Mouse (Mus musculus) forebrain, embryonic 11.5 days (tissue): Measurements from ENCODE around the gene Plvap. TPM values are rescaled to one million over a fixed set of nuclear protein-coding genes. Genes with fewer than 3 reads are reported as not detected.
"Not testable (repeated sequence)": the region's sequence is repeated elsewhere in the genome, so short reads cannot be mapped to it uniquely, and the experiment has no call there.

ENCODE experiments used
- ATAC-seq: fragments of 200-750 bp; cut with Nextera tagmentation; replicated peaks from 2 replicates; pipeline ENCODE4 v1.8.0; 2017; ENCODE audit warnings: moderate TSS enrichment; ENCODE audit not compliant: low FRiP score
- DNase-seq: peaks from one replicate; pipeline ENCODE4 v3.0.0-alpha.2; 2017; ENCODE audit warnings: low spot score
- H3K27ac ChIP-seq: fragments of 300-500 bp; sonication (generic); 2 replicates; pipeline ENCODE4 v1.5.1; 2014; ENCODE audit warnings: low read depth, low read length
- H3K27me3 ChIP-seq: fragments of 300-500 bp; sonication (generic); 2 replicates; pipeline ENCODE4 v1.6.1; 2014; ENCODE audit warnings: mild to moderate bottlenecking, low read length, mixed read lengths; ENCODE audit not compliant: control insufficient read depth, insufficient read depth
- H3K36me3 ChIP-seq: fragments of 300-500 bp; sonication (generic); 2 replicates; pipeline ENCODE4 v1.6.1; 2014; ENCODE audit warnings: mild to moderate bottlenecking, low read length, moderate library complexity, mixed read lengths; ENCODE audit not compliant: control insufficient read depth, insufficient read depth
- H3K4me1 ChIP-seq: fragments of 300-500 bp; sonication (generic); replicated peaks from 2 replicates; pipeline ENCODE4 v1.6.1; 2014; ENCODE audit warnings: low read length, mixed read lengths; ENCODE audit not compliant: control insufficient read depth, insufficient read depth
- H3K4me2 ChIP-seq: fragments of 300-500 bp; sonication (generic); 2 replicates; pipeline ENCODE4 v1.6.1; 2014; ENCODE audit warnings: low read depth, mild to moderate bottlenecking, low read length, moderate library complexity, mixed read lengths; ENCODE audit not compliant: severe bottlenecking
- H3K4me3 ChIP-seq: fragments of 300-500 bp; sonication (generic); 2 replicates; pipeline ENCODE4 v1.5.1; 2014; ENCODE audit warnings: low read depth, low read length
- H3K9ac ChIP-seq: fragments of 300-500 bp; sonication (generic); 2 replicates; pipeline ENCODE4 v1.6.1; 2014; ENCODE audit warnings: low read length
- H3K9me3 ChIP-seq: fragments of 300-500 bp; sonication (generic); 2 replicates; pipeline ENCODE4 v1.6.1; 2016; ENCODE audit warnings: low read length, mixed read lengths; ENCODE audit not compliant: control insufficient read depth
- WGBS: fragments of 180-500 bp; shearing (Covaris S2); extraction: QIAGEN DNeasy Blood & Tissue Kit; methylation state at CpG from one replicate; pipeline ENCODE4 v1.1.7; 2014; 5-methylcytosine and 5-hydroxymethylcytosine counted together
- polyA plus RNA-seq: library from polyadenylated mRNA; unstranded; fragments of >200 nt; fragmentation: Nextera tagmentation; extraction: Ambion mirVana; gene quantifications from 2 replicates; pipeline ENCODE4 v1.2.1, GENCODE M21; 2014

Plvap gene
- polyA plus RNA-seq, 1 experiment from 2014 or later = 43.4 TPM

DNA sequence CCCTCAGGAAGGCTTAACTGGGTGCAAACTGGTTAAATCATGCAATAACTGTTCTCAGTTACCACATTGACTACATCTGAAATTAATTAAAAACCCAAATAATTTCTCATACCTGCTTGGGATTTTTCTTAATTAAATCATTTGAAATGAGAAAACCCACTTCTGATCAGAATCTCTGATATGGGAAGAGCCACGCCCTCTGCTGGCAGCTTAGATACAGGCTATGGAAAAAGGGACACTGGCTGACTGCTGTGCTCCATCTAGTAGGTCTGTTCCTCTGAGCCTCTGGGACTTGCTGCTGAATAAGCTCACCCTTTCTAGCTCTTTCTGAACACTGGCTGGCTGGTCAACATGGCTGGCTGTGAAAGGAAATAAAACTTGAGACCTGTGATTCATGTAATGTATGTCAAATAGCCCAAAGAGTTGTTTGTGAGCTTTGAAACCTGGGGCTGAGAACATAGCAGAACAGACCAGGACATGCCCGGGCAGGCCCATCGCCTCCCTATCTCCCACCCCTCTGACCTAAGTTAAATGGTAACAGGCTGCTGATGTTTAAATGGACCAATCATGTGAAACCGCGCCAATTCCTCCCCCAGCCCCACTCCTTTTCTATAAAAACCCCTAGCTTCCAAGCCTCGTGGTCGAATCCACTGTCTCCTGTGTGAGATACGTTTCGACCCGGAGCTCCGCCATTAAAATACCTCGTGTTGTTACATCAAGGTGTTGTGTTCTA lies 19.3 kb upstream of the Plvap start:
- not testable (repeated sequence) for H3K36me3 ChIP-seq, H3K4me2 ChIP-seq, H3K9me3 ChIP-seq, H3K4me1 ChIP-seq, H3K27ac ChIP-seq, DNase-seq, ATAC-seq, H3K9ac ChIP-seq, H3K4me3 ChIP-seq, H3K27me3 ChIP-seq
- WGBS = 73% methylated on average over 5 of the region's 12 CpGs

GRCm38 (mm10) chr8:71528362-71529073 lies 17.0 kb upstream of the Plvap start:
- no peak overlapping the region for H3K9ac ChIP-seq
- 87% methylated on average over 11 of the region's 11 CpGs for WGBS
- H3K27me3 ChIP-seq = peaks cover 22% of the 10 kb centered on the region
- no peak overlapping the region for H3K4me3 ChIP-seq
- H3K4me2 ChIP-seq = no peak overlapping the region
- H3K36me3 ChIP-seq = no peaks in the 10 kb centered on the region
- H3K9me3 ChIP-seq = no peaks in the 10 kb centered on the region
- H3K27ac ChIP-seq = no peak overlapping the region
- ATAC-seq = no peak
- no peaks in the 10 kb centered on the region; the same call in 1 of the 2 replicates for H3K4me1 ChIP-seq
- no peak for DNase-seq

DNA sequence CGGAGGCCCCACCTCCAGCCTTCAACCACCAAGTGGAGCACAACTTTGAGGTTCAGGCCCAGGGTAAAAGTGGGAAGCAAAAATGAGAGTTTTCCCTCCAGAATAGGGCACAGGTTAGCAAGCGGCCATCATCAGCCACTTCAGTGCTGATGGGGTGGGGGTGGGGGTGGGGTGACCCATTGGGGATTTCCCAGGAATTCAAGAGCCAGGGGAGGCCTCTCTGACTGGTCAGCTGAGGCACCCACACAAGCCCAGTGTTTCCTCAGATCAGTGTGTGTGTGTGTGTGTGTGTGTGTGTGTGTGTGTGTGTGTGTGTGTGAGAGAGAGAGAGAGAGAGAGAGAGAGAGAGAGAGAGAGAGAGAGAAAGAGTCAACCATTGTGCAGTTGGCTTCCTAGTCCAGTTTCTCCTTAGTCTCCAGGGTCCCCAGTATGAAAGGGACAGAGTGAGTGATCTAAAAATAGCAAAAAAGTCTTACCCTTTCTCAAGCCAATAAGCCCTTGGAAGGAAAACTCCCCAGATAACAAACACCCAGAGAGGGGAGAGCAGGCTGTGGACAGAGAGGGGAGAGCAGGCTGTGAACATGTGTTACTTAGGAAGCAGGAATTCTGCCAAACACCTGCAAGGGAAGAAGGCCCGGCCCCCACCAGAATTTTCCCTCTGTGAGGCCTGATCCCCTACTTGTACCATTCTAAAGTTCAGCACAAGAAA lies 15.8 kb upstream of the Plvap start:
- Histone ChIP-seq H3K9ac (no peak overlapping the region), H3K4me2 (no peak overlapping the region), H3K4me1 (no peaks in the 10 kb centered on the region; the same call in 1 of the 2 replicates), H3K27me3 (peaks cover 24% of the 10 kb centered on the region), H3K4me3 (no peak overlapping the region), H3K27ac (no peak overlapping the region), H3K9me3 (no peaks in the 10 kb centered on the region), H3K36me3 (no peaks in the 10 kb centered on the region)
- DNase-seq (no peak), ATAC-seq (no peak)
- 61% methylated on average over 3 of the region's 3 CpGs for WGBS

DNA sequence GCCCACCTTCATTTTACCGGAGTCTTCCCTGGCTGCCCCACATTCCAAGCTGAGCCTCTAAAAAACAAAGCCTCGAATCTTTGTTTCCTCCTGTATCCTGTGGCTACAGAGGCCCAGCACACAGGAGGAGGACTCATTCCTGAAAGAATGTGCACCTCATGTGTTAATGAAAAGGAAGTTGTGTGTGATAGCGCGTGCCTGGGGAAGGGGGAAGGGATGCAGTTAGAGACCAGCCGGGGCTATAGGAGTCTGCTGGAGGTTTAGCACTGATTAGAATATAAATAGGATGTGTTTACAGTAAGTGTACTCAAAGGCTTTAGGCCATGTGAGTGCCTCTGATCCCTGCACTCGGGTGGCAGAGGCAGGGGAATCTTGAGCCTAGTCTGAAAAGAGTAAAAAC lies 14.7 kb upstream of the Plvap start:
- H3K36me3 ChIP-seq = no peaks in the 10 kb centered on the region
- WGBS = under 1% methylated on average over 6 of the region's 6 CpGs
- H3K27me3 ChIP-seq = peaks cover 24% of the 10 kb centered on the region
- H3K4me1 ChIP-seq = no peaks in the 10 kb centered on the region; the same call in 1 of the 2 replicates
- no peak for ATAC-seq
- H3K27ac ChIP-seq = no peak overlapping the region
- DNase-seq = no peak
- H3K4me3 ChIP-seq = no peak overlapping the region
- no peaks in the 10 kb centered on the region for H3K9me3 ChIP-seq
- no peak overlapping the region for H3K9ac ChIP-seq
- no peak overlapping the region for H3K4me2 ChIP-seq

DNA sequence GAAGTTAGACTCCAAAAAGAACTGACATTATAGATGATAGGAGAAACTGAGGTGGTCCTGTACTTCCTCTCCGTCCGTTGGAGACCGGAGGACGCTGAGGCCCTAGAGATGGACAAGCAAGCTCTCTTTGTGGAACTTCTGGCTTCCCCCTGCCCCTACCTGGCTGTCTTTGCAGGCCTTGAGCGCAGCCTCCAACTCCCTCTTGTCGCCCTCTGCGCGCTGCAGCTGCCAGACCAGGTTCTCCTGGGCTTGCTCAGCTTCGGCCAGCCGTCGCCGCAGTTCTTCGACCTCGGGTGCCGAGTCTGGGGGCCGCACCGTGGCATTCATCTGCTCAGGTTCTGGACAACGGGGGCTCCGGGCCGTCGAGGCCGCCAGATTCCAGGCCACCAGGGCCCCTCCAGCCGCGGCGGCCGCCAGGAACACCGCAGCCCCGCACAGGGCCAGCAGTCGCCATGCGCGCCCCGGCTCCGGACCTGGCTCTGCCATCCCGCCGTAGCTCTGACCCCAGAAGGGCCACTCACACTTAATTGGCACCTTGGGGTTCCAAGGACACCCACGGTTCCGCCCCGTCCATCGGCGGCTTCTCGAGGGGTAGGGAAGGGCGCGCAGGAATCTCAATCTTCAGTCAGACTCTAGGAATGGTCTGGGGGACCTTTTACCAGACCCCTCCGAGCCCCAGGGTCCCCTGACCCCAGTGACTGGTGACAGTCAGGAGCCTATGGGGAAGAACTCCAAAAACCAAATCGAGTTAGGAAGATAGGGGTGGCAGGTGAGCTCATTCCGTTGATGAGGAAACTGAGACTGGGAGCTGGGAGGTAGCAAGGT lies 13.9 kb upstream of the Plvap start, which contains the start of gene Ccdc194:
Gene Ccdc194 (minus strand): TSS at position 486 of the 825 bp plus-strand sequence.
- Histone ChIP-seq H3K27ac (no peak within 1 kb of the TSS), H3K4me1 (no peaks in the 10 kb centered on the region; the same call in 1 of the 2 replicates), H3K4me2 (peak within 1 kb of the TSS; percentile 29; the same call in 1 of the 2 replicates), H3K27me3 (peaks cover 24% of the 10 kb centered on the region), H3K9ac (no peak within 1 kb of the TSS), H3K9me3 (no peaks in the 10 kb centered on the region), H3K4me3 (peak within 1 kb of the TSS; percentile 11; the same call in 1 of the 2 replicates), H3K36me3 (no peaks in the 10 kb centered on the region)
- WGBS = 8% methylated on average over 46 of the region's 46 CpGs
- DNase-seq = peak; percentile 62
- no peak for ATAC-seq

DNA sequence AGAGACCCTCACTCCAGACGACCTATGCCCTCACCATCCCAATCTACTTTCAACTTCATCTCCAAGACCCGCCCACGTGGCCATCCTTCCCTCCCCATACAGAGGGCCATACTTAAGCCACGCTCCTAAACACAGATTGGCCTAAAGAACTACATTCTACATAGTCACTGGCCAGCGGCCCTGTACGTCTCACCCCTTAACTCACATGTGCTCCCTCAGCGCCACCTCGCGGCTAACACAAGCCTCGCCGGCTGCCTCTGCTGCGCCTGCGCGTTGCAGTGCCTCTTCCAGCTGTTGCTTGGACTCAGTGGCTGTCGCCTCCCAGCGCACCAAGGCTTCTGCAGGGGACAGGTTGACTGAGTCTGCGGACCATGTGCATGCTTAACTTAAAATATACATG lies 10.1 kb upstream of the Plvap start:
- H3K27ac ChIP-seq = no peak overlapping the region
- H3K27me3 ChIP-seq = peaks cover 23% of the 10 kb centered on the region
- ATAC-seq (peak; percentile 78), DNase-seq (peak; percentile 96)
- no peaks in the 10 kb centered on the region for H3K9me3 ChIP-seq
- WGBS = 7% methylated on average over 17 of the region's 17 CpGs
- H3K9ac ChIP-seq = no peak overlapping the region
- no peak overlapping the region for H3K4me2 ChIP-seq
- H3K36me3 ChIP-seq = no peaks in the 10 kb centered on the region
- H3K4me3 ChIP-seq = no peak overlapping the region
- H3K4me1 ChIP-seq = no peaks in the 10 kb centered on the region; the same call in 1 of the 2 replicates

DNA sequence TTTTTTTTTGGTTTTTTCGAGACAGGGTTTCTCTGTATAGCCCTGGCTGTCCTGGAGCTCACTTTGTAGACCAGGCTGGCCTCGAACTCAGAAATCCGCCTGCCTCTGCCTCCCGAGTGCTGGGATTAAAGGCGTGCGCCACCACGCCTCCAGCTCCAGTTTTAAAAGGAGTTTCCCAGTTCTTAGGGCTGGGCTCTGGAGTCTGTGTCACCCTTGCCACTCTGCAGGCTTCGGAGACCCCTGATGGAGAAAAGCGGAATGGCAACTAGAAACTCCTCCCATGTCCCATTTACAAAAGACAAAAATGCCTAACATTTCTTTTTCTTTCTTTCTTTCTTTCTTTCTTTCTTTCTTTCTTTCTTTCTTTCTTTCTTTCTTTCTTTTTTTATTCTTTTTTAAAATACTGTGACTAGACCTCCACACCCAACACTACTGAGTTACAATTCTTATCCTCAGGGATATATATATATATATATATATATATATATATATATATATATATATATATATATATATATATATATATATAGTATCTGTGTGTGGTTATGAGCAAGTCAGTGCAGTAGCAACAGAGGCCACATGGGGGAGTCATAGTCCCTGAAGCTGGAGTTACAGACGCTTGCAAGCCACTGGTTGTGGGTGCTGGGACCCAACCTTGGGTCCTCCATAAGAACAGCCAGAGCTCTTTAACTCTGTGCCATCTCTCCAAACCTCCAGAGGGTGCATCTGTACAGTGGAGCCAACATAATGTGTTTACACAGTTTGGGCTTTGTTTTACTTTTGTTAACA lies 7.7 kb upstream of the Plvap start:
- not testable (repeated sequence) for H3K36me3 ChIP-seq, H3K9me3 ChIP-seq, ATAC-seq, H3K9ac ChIP-seq, H3K27ac ChIP-seq, H3K4me2 ChIP-seq, H3K4me3 ChIP-seq, H3K27me3 ChIP-seq, H3K4me1 ChIP-seq
- 39% methylated on average over 9 of the region's 10 CpGs for WGBS
- peak; percentile 76 for DNase-seq
